Mouse (Mus musculus) stomach, postnatal 0 days (tissue): ENCODE measurements around the gene Ankrd23.

ENCODE experiments used
- CTCF ChIP-seq: IDR thresholded peaks from 2 replicates; pipeline ENCODE4 v1.5.1; 2016; ENCODE audit warnings: antibody characterized with exemption, low read depth, mild to moderate bottlenecking, moderate library complexity
- EP300 ChIP-seq: optimal IDR thresholded peaks from 2 replicates; pipeline ENCODE3; 2016; ENCODE audit warnings: antibody characterized with exemption

- TF ChIP-seq CTCF (no peak), EP300 (no peak)
Observed at GRCm38 (mm10) chr1:36563632-36564031, 26.9 kb upstream of the Ankrd23 start.
